Mouse (Mus musculus): ENCODE data around the gene Themis2. TPM values are rescaled to one million over a fixed set of nuclear protein-coding genes. Genes with fewer than 3 reads are reported as not detected.

Gene Themis2
- polyA plus RNA-seq, 1 experiment: not detected

DNA sequence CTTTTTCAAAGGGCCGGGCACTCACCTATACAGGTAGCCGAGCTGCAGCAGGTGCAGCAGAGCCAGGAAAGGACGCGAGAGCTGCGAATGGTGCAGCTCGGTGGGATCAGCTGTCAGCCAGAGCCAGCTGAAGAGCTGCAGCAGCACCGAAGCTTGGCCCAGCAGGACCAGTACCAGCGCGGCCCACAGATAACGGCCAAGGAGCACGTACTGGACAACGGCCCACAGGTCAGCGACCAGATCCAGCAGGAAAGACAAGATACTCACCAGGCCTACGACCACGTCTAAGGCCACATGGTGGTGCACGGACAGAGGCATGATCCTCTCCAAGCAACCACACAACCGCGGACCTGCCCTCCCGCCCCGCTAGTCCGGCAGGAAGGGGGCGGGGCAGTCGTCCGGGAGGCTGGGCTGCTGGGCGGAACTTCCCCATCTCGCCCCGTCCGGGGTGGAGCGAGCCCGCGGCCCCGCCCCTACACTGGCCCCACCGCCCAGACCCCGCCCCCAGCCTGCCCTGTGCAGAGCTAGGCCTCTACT is 64.0 kb downstream of the Themis2 start, which contains the start of gene Xkr8:
TSS of gene Xkr8 (minus strand) at position 399 of the 537 bp plus-strand sequence.
- no peak within 1 kb of the TSS for H3K27ac ChIP-seq (ENCODE audit: insufficient read depth, low read depth, low read length)
- peaks cover 7% of the 10 kb centered on the region for H3K4me1 ChIP-seq (ENCODE audit: control insufficient read depth, insufficient read depth, low read length)
- H3K4me3 ChIP-seq (ENCODE audit: insufficient read depth, low read depth, low read length): peak within 1 kb of the TSS; percentile 49
- 4% methylated on average over 34 of the region's 34 CpGs for WGBS
- TF ChIP-seq POLR2A (IDR thresholded peaks at IDR 0.05; ENCODE audit: insufficient read depth, low read depth, low read length) (no peak), CTCF (IDR thresholded peaks at IDR 0.05; ENCODE audit: insufficient read depth, low read depth, low read length) (no peak)

Other genes with a start within 250 kb of the Themis2 start
- not detected in 2 replicates for gene Ptafr, start 232.3 kb downstream of the Themis2 start, polyA plus RNA-seq (2012; ENCODE audit: insufficient read depth, insufficient read length, low replicate concordance, missing spikeins)
- gene Eya3, start 157.4 kb downstream of the Themis2 start, polyA plus RNA-seq (2012; ENCODE audit: insufficient read depth, insufficient read length, low replicate concordance, missing spikeins): not detected in 2 replicates
- not detected in 2 replicates for gene Xkr8, start 63.8 kb downstream of the Themis2 start, polyA plus RNA-seq (2012; ENCODE audit: insufficient read depth, insufficient read length, low replicate concordance, missing spikeins)
- not detected in 2 replicates for gene Smpdl3b, start 39.1 kb downstream of the Themis2 start, polyA plus RNA-seq (2012; ENCODE audit: insufficient read depth, insufficient read length, low replicate concordance, missing spikeins)
- gene Rpa2, start 28.1 kb downstream of the Themis2 start, polyA plus RNA-seq (2012; ENCODE audit: insufficient read depth, insufficient read length, low replicate concordance, missing spikeins): not detected in 2 replicates
- gene Ppp1r8, start 46.8 kb upstream of the Themis2 start, polyA plus RNA-seq (2012; ENCODE audit: insufficient read depth, insufficient read length, low replicate concordance, missing spikeins): not detected in 2 replicates
- not detected in 2 replicates for gene Stx12, start 88.1 kb upstream of the Themis2 start, polyA plus RNA-seq (2012; ENCODE audit: insufficient read depth, insufficient read length, low replicate concordance, missing spikeins)
- gene Fam76a, start 126.2 kb upstream of the Themis2 start, polyA plus RNA-seq (2012; ENCODE audit: insufficient read depth, insufficient read length, low replicate concordance, missing spikeins): not detected in 2 replicates
- not detected in 2 replicates for gene Fgr, start 177.7 kb upstream of the Themis2 start, polyA plus RNA-seq (2012; ENCODE audit: insufficient read depth, insufficient read length, low replicate concordance, missing spikeins)
- gene Ahdc1, start 214.9 kb upstream of the Themis2 start, polyA plus RNA-seq (2012; ENCODE audit: insufficient read depth, insufficient read length, low replicate concordance, missing spikeins): not detected in 2 replicates